19 mouse cellular contexts compared by ENCODE assay signal in genomic region chr10:90851999-90852398, GRCm38 (mm10).
DNase-seq lines count a peak whose midpoint lies in the region; ATAC-seq lines count a peak whose summit lies in the region.
"Had no signal": no experiment of that assay in that cellular context is flagged by ENCODE, and none has a peak within 500 bp of the region (broad histone marks: within the 10 kb centered on the region; RNA-seq: fewer than 3 reads in every experiment).

No protein-coding gene starts in this region.

- H3K27me3 ChIP-seq in kidney, embryonic 15.5 days, result no peaks in the 10 kb centered on the region
- H3K27me3 ChIP-seq in limb, embryonic 11.5 days (ENCODE audit: control insufficient read depth, insufficient read depth, low read length), result no peaks in the 10 kb centered on the region
- no peaks in the 10 kb centered on the region for H3K27me3 ChIP-seq in limb, embryonic 10.5 days (ENCODE audit: low read depth, poor library complexity, severe bottlenecking)
- no peaks in the 10 kb centered on the region for H3K27me3 ChIP-seq in limb, embryonic 15.5 days
- H3K27me3 ChIP-seq: embryonic facial prominence, embryonic 15.5 days; megakaryocyte, embryonic 14.5 days; midbrain, embryonic 15.5 days had no signal

- peaks cover 14% of the 10 kb centered on the region for H3K4me1 ChIP-seq in kidney, embryonic 15.5 days
- H3K4me1 ChIP-seq in limb, embryonic 11.5 days (ENCODE audit: control insufficient read depth, insufficient read depth, low read length), result 0 out of 2 replicates have a peak, but pooled peaks cover 3% of the 10 kb centered on the region
- peaks cover 14% of the 10 kb centered on the region for H3K4me1 ChIP-seq in limb, embryonic 10.5 days
- H3K4me1 ChIP-seq in limb, embryonic 15.5 days, result 0 out of 2 replicates have a peak, but pooled peaks cover 4% of the 10 kb centered on the region
- H3K4me1 ChIP-seq: embryonic facial prominence, embryonic 15.5 days; heart, embryonic 10.5 days; megakaryocyte, embryonic 14.5 days; midbrain, embryonic 15.5 days had no signal

- DNase-seq in kidney, adult 9 months, result no peak
- DNase-seq in limb, embryonic 11.5 days (ENCODE audit: low spot score), result peak; percentile 33
- no peak for DNase-seq in limb, embryonic 10.5 days (ENCODE audit: low spot score)
- DNase-seq in urinary bladder, postnatal 14 days (ENCODE audit: low spot score), result no peak
- DNase-seq in lung, postnatal 14 days, result no peak
- DNase-seq: adrenal gland, postnatal 10 days; cerebellum, adult 9-10 months; forebrain, postnatal 0 days; liver, postnatal 0 days; lung, postnatal 10 days; right cerebral cortex, adult 18-20 months had no signal

- ATAC-seq in kidney, embryonic 15.5 days (replicated peaks; ENCODE audit: low FRiP score), result peak; percentile 94
- no peak for ATAC-seq in limb, embryonic 11.5 days (ENCODE audit: insufficient number of reproducible peaks, low FRiP score, low TSS enrichment, low read depth)
- ATAC-seq in limb, embryonic 15.5 days (ENCODE audit: insufficient number of reproducible peaks, low FRiP score, low TSS enrichment, low read depth), result no peak
- ATAC-seq: activated CD4-positive, CD25-positive, alpha-beta regulatory T cell, adult 4 months; forebrain, postnatal 0 days; liver, postnatal 0 days; midbrain, embryonic 15.5 days had no signal

- 10% methylated on average over 11 of the region's 11 CpGs for WGBS in kidney, embryonic 15.5 days
- 35% methylated on average over 11 of the region's 11 CpGs for WGBS in limb, embryonic 11.5 days
- WGBS in limb, embryonic 10.5 days, result 65% methylated on average over 11 of the region's 11 CpGs
- WGBS in limb, embryonic 15.5 days, result 16% methylated on average over 11 of the region's 11 CpGs

- no peak overlapping the region for H3K9ac ChIP-seq in kidney, embryonic 15.5 days
- H3K9ac ChIP-seq in limb, embryonic 11.5 days (ENCODE audit: low read length), result no peak overlapping the region
- H3K9ac ChIP-seq in limb, embryonic 15.5 days, result no peak overlapping the region
- H3K9ac ChIP-seq: embryonic facial prominence, embryonic 15.5 days; forebrain, postnatal 0 days; liver, postnatal 0 days; midbrain, embryonic 15.5 days had no signal

- no peaks in the 10 kb centered on the region for H3K36me3 ChIP-seq in kidney, embryonic 15.5 days
- H3K36me3 ChIP-seq in limb, embryonic 11.5 days (ENCODE audit: control insufficient read depth, insufficient read depth, low read length), result no peaks in the 10 kb centered on the region
- H3K36me3 ChIP-seq in limb, embryonic 10.5 days, result no peaks in the 10 kb centered on the region
- no peaks in the 10 kb centered on the region for H3K36me3 ChIP-seq in limb, embryonic 15.5 days
- H3K36me3 ChIP-seq: embryonic facial prominence, embryonic 15.5 days; heart, embryonic 10.5 days; midbrain, embryonic 15.5 days had no signal

- H3K9me3 ChIP-seq in kidney, embryonic 15.5 days (replicated peaks), result no peaks in the 10 kb centered on the region
- H3K9me3 ChIP-seq in limb, embryonic 11.5 days (ENCODE audit: control insufficient read depth, low read length), result no peaks in the 10 kb centered on the region
- no peaks in the 10 kb centered on the region for H3K9me3 ChIP-seq in limb, embryonic 10.5 days (replicated peaks)
- no peaks in the 10 kb centered on the region for H3K9me3 ChIP-seq in limb, embryonic 15.5 days
- H3K9me3 ChIP-seq: embryonic facial prominence, embryonic 15.5 days; heart, embryonic 10.5 days; midbrain, embryonic 15.5 days had no signal

- H3K4me3 ChIP-seq in kidney, embryonic 15.5 days (replicated peaks), result peak overlapping the region; percentile 12; the same call in 1 of the 2 replicates
- no peak overlapping the region for H3K4me3 ChIP-seq in limb, embryonic 11.5 days (ENCODE audit: low read depth, low read length)
- H3K4me3 ChIP-seq in limb, embryonic 10.5 days, result no peak overlapping the region
- no peak overlapping the region for H3K4me3 ChIP-seq in limb, embryonic 15.5 days
- H3K4me3 ChIP-seq: embryonic facial prominence, embryonic 15.5 days; heart, embryonic 10.5 days; megakaryocyte, embryonic 14.5 days; midbrain, embryonic 15.5 days had no signal

- H3K4me2 ChIP-seq in kidney, embryonic 15.5 days, result peak overlapping the region; percentile 43
- H3K4me2 ChIP-seq in limb, embryonic 11.5 days (ENCODE audit: low read depth, severe bottlenecking), result no peak overlapping the region
- peak overlapping the region; percentile 28; the same call in 1 of the 2 replicates for H3K4me2 ChIP-seq in limb, embryonic 15.5 days
- H3K4me2 ChIP-seq: embryonic facial prominence, embryonic 15.5 days; midbrain, embryonic 15.5 days had no signal

- H3K27ac ChIP-seq in kidney, embryonic 15.5 days, result peak overlapping the region; percentile 45; the same call in 1 of the 2 replicates
- H3K27ac ChIP-seq in limb, embryonic 11.5 days (replicated peaks; ENCODE audit: low read depth, low read length), result no peak overlapping the region
- H3K27ac ChIP-seq in limb, embryonic 10.5 days, result no peak overlapping the region
- no peak overlapping the region for H3K27ac ChIP-seq in limb, embryonic 15.5 days
- H3K27ac ChIP-seq: embryonic facial prominence, embryonic 15.5 days; heart, embryonic 10.5 days; midbrain, embryonic 15.5 days; stomach, postnatal 0 days had no signal
